Mouse (Mus musculus) MEL (cell line): ENCODE measurements at regions not wholly inside any gene's neighbourhood (a gene's known extent, or its start where the extent isn't known, plus 50 kb on each side); places are given as distances from the start of the nearest gene placed in this dataset.

Experiments
- DNase-seq: peaks from one replicate; pipeline ENCODE4 v3.0.0; 2011; ENCODE audit warnings: low read depth, low spot score
- H3K27ac ChIP-seq: 2 replicates; pipeline ENCODE4 v1.5.1; 2012; ENCODE audit warnings: low read depth, mild to moderate bottlenecking, control low read depth, low read length, moderate library complexity; ENCODE audit not compliant: control insufficient read depth
- H3K27me3 ChIP-seq, 2 experiments: fragments of 150-350 bp in 1 of 2; sonication (generic) in 1 of 2; 2 replicates each; pipeline ENCODE4 v1.6.1; 2012; ENCODE audit warnings: low read length in 2 of 2, mild to moderate bottlenecking in 2 of 2, improper control_type of control experiment in 1 of 2, moderate library complexity in 1 of 2; ENCODE audit not compliant: insufficient read depth in 2 of 2, control insufficient read depth in 1 of 2
- H3K36me3 ChIP-seq, 2 experiments: 2 replicates each; pipeline ENCODE4 v1.6.1; 2012 to 2014; ENCODE audit warnings: low read length in 2 of 2, improper control_type of control experiment in 1 of 2, inconsistent platforms in 1 of 2, mild to moderate bottlenecking in 1 of 2; ENCODE audit not compliant: insufficient read depth in 2 of 2, control insufficient read depth in 1 of 2
- H3K4me1 ChIP-seq, 2 experiments: fragments of 150-350 bp in 1 of 2; sonication (generic) in 1 of 2; 2 replicates each; pipeline ENCODE4 v1.6.1; 2012; ENCODE audit warnings: low read length in 2 of 2, improper control_type of control experiment in 1 of 2, mild to moderate bottlenecking in 1 of 2; ENCODE audit not compliant: insufficient read depth in 2 of 2, control insufficient read depth in 1 of 2
- H3K4me3 ChIP-seq, 2 experiments: fragments of 150-350 bp in 1 of 2; sonication (generic) in 1 of 2; 2 replicates each; pipeline ENCODE4 v1.5.1; 2012; ENCODE audit warnings: low read depth in 2 of 2, low read length in 2 of 2, mild to moderate bottlenecking in 2 of 2, moderate library complexity in 2 of 2, control low read depth in 1 of 2, improper control_type of control experiment in 1 of 2; ENCODE audit not compliant: control insufficient read depth in 1 of 2, insufficient read depth in 1 of 2
- H3K79me2 ChIP-seq: 2 replicates; pipeline ENCODE4 v1.6.1; 2012; ENCODE audit warnings: mild to moderate bottlenecking, low read length, moderate library complexity; ENCODE audit not compliant: control insufficient read depth, poor library complexity, insufficient read depth
- H3K9ac ChIP-seq: 2 replicates; pipeline ENCODE4 v1.6.1; 2012; ENCODE audit warnings: low read depth, mild to moderate bottlenecking, control low read depth, low read length, moderate library complexity; ENCODE audit not compliant: control insufficient read depth, poor library complexity, severe bottlenecking
- H3K9me3 ChIP-seq: fragments of 150-350 bp; sonication (generic); replicated peaks from 2 replicates; pipeline ENCODE4 v1.6.1; 2012; ENCODE audit warnings: mild to moderate bottlenecking, low read length, improper control_type of control experiment, moderate library complexity; ENCODE audit not compliant: insufficient read depth
- CHD1 ChIP-seq: IDR thresholded peaks from 2 replicates; pipeline ENCODE4 v1.6.1; 2012; ENCODE audit warnings: low read depth, mild to moderate bottlenecking, inconsistent platforms, low read length, improper control_type of control experiment
- CHD2 ChIP-seq: IDR thresholded peaks from 2 replicates; pipeline ENCODE4 v1.6.1; 2011; ENCODE audit warnings: low read length, improper control_type of control experiment
- CTCF ChIP-seq, 3 experiments: IDR thresholded peaks in 2 of 3; conservative IDR thresholded peaks in 1 of 3; 2 replicates each; pipeline ENCODE4 v1.5.1; 2011 to 2012; ENCODE audit warnings: low read length in 3 of 3, low read depth in 2 of 3, mild to moderate bottlenecking in 2 of 3, improper control_type of control experiment in 1 of 3, inconsistent platforms in 1 of 3, mixed read lengths in 1 of 3, moderate library complexity in 1 of 3; ENCODE audit not compliant: control insufficient read depth in 1 of 3, insufficient read depth in 1 of 3, poor library complexity in 1 of 3, severe bottlenecking in 1 of 3
- ELF1 ChIP-seq: IDR thresholded peaks from 2 replicates; pipeline ENCODE4 v1.6.1; 2014; ENCODE audit warnings: low read depth, mild to moderate bottlenecking, inconsistent platforms, low read length, improper control_type of control experiment, moderate library complexity
- EP300 ChIP-seq, 2 experiments: IDR thresholded peaks; 2 replicates each; pipeline ENCODE4 v1.6.1; 2011; ENCODE audit warnings: improper control_type of control experiment in 2 of 2, low read length in 2 of 2, low read depth in 1 of 2, mild to moderate bottlenecking in 1 of 2
- GABPA ChIP-seq: IDR thresholded peaks from 2 replicates; pipeline ENCODE4 v1.6.1; 2012; ENCODE audit warnings: low read depth, mild to moderate bottlenecking, inconsistent platforms, low read length, improper control_type of control experiment, moderate library complexity
- GATA1 ChIP-seq: IDR thresholded peaks from 2 replicates; pipeline ENCODE4 v1.6.1; 2011; ENCODE audit warnings: low read depth, low read length, improper control_type of control experiment
- HCFC1 ChIP-seq: IDR thresholded peaks from 2 replicates; pipeline ENCODE4 v1.6.1; 2012; ENCODE audit warnings: low read depth, mild to moderate bottlenecking, inconsistent platforms, low read length, improper control_type of control experiment, moderate library complexity
- JUND ChIP-seq: IDR thresholded peaks from 2 replicates; pipeline ENCODE4 v1.6.1; 2011; ENCODE audit warnings: low read depth, mild to moderate bottlenecking, improper control_type of control experiment, low read length
- KAT2A ChIP-seq: conservative IDR thresholded peaks from 2 replicates; pipeline ENCODE4 v1.6.1; 2012; ENCODE audit warnings: low read depth, low read length, improper control_type of control experiment, inconsistent platforms
- MAFK ChIP-seq: IDR thresholded peaks from 2 replicates; pipeline ENCODE4 v1.6.1; 2011; ENCODE audit warnings: low read depth, mild to moderate bottlenecking, low read length, improper control_type of control experiment, borderline replicate concordance
- MAX ChIP-seq: IDR thresholded peaks from 2 replicates; pipeline ENCODE4 v1.6.1; 2011; ENCODE audit warnings: low read length, improper control_type of control experiment
- MYC ChIP-seq: IDR thresholded peaks from 2 replicates; pipeline ENCODE4 v1.6.1; 2011; ENCODE audit warnings: low read depth, mild to moderate bottlenecking, low read length, improper control_type of control experiment, moderate library complexity
- NRF1 ChIP-seq: IDR thresholded peaks from 2 replicates; pipeline ENCODE4 v1.6.1; 2014; ENCODE audit warnings: low read depth, mild to moderate bottlenecking, inconsistent platforms, low read length, improper control_type of control experiment, moderate library complexity; ENCODE audit not compliant: poor library complexity, insufficient read depth, severe bottlenecking
- POLR2AphosphoS5 ChIP-seq: IDR thresholded peaks from 2 replicates; pipeline ENCODE4 v1.6.1; 2012; ENCODE audit warnings: low read depth, borderline replicate concordance, mild to moderate bottlenecking, inconsistent platforms, low read length, moderate library complexity, mixed read lengths
- RCOR1 ChIP-seq: IDR thresholded peaks from 2 replicates; pipeline ENCODE4 v1.6.1; 2012; ENCODE audit warnings: low read depth, mild to moderate bottlenecking, inconsistent platforms, low read length, improper control_type of control experiment
- SIN3A ChIP-seq: IDR thresholded peaks from 2 replicates; pipeline ENCODE4 v1.6.1; 2012; ENCODE audit warnings: low read length, improper control_type of control experiment, inconsistent platforms
- TBP ChIP-seq: IDR thresholded peaks from 2 replicates; pipeline ENCODE4 v1.8.0; 2011; ENCODE audit warnings: low read depth, low read length, improper control_type of control experiment
- TCF12 ChIP-seq: IDR thresholded peaks from 2 replicates; pipeline ENCODE4 v1.6.1; 2014; ENCODE audit warnings: low read depth, mild to moderate bottlenecking, inconsistent platforms, low read length, improper control_type of control experiment, moderate library complexity
- USF1 ChIP-seq: IDR thresholded peaks from 2 replicates; pipeline ENCODE4 v1.6.1; 2014; ENCODE audit warnings: low read depth, mild to moderate bottlenecking, inconsistent platforms, low read length, improper control_type of control experiment, moderate library complexity
- USF2 ChIP-seq, 2 experiments: IDR thresholded peaks; 2 replicates each; pipeline ENCODE4 v1.6.1; 2011 to 2012; ENCODE audit warnings: improper control_type of control experiment in 2 of 2, low read length in 2 of 2, borderline replicate concordance in 1 of 2, inconsistent platforms in 1 of 2, low read depth in 1 of 2, mild to moderate bottlenecking in 1 of 2; ENCODE audit not compliant: insufficient read depth in 1 of 2

DNA sequence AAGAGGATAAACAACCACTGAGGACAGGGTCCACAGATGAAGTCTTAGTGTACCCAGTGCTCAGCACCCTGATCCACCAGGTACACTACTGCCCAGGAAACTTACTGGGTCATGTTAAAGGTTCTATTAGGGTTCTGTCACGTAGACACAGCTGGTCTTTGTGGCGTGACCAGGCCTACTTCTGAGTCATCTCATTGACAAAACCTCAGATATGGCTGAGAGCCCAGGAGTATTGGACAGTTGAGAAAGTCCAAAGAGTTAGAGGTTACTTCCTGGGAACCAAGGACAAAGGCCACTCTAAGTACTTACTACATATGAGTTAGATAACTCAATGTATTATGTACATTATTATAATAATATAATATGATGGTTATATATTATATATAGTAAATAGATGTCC is 2214.0 kb downstream of the 4930444P10Rik start:
- TF ChIP-seq JUND (no peak), SIN3A (no peak), USF1 (no peak), HCFC1 (no peak), USF2 (IDR thresholded peaks at IDR 0.05; ENCODE audit: borderline replicate concordance in 1 of 2, insufficient read depth in 1 of 2, low read depth in 1 of 2, low read length in 2 of 2) (no peak), CTCF (IDR thresholded peaks at IDR 0.05 in 2 of 3, conservative IDR thresholded peaks at IDR 0.05 in 1 of 3; ENCODE audit: control insufficient read depth in 1 of 3, insufficient read depth in 1 of 3, low read depth in 2 of 3, low read length in 3 of 3, poor library complexity in 1 of 3, severe bottlenecking in 1 of 3) (no peak), GABPA (no peak), RCOR1 (no peak), TBP (no peak), MAX (no peak), NRF1 (no peak), KAT2A (no peak), CHD2 (no peak), ELF1 (no peak), POLR2AphosphoS5 (no peak), MYC (no peak), GATA1 (no peak)
- H3K79me2 ChIP-seq = no peaks in the 10 kb centered on the region
- DNase-seq = no peak
- H3K4me3 ChIP-seq = no peak overlapping the region
- no peak overlapping the region for H3K27ac ChIP-seq
- H3K9ac ChIP-seq = no peak overlapping the region
- no peaks in the 10 kb centered on the region for H3K9me3 ChIP-seq
- no peaks in the 10 kb centered on the region for H3K36me3 ChIP-seq
- no peaks in the 10 kb centered on the region for H3K4me1 ChIP-seq
- no peaks in the 10 kb centered on the region for H3K27me3 ChIP-seq

- H3K79me2 ChIP-seq = no peaks in the 10 kb centered on the region
- H3K27ac ChIP-seq = no peak overlapping the region
- no peak for DNase-seq
Observed at GRCm38 (mm10) chr1:13873925-13874324, 2219.2 kb downstream of the 4930444P10Rik start.

More at GRCm38 (mm10) chr1:13873925-13874324, 2219.2 kb downstream of the 4930444P10Rik start:
- H3K4me1 ChIP-seq = no peaks in the 10 kb centered on the region
- no peaks in the 10 kb centered on the region for H3K27me3 ChIP-seq
- no peaks in the 10 kb centered on the region for H3K36me3 ChIP-seq
- no peak overlapping the region for H3K4me3 ChIP-seq
- no peak overlapping the region for H3K9ac ChIP-seq
- no peak for TF ChIP-seq SIN3A
- no peak for TF ChIP-seq CHD1
- no peak for TF ChIP-seq NRF1
- TF ChIP-seq MAFK = no peak
- no peak for TF ChIP-seq TCF12
- no peak for TF ChIP-seq ELF1
- TF ChIP-seq EP300 (IDR thresholded peaks at IDR 0.05; ENCODE audit: low read depth in 1 of 2, low read length in 2 of 2) = no peak
- TF ChIP-seq GABPA = no peak
- no peaks in the 10 kb centered on the region for H3K9me3 ChIP-seq
